Mouse (Mus musculus) liver, embryonic 15.5 days (tissue): Measurements from ENCODE around the gene Arap1. TPM values are rescaled to one million over a fixed set of nuclear protein-coding genes. Genes with fewer than 3 reads are reported as not detected.
A peak's percentile ranks its signal among the peaks of the same experiment; 100 is the strongest.

Experiments
- ATAC-seq: fragments of 200-750 bp; cut with Nextera tagmentation; 2 replicates; pipeline ENCODE4 v1.8.0; 2017; ENCODE audit warnings: moderate number of reproducible peaks, mild to moderate bottlenecking, moderate library complexity; ENCODE audit not compliant: insufficient read depth
- H3K27ac ChIP-seq: fragments of 300-500 bp; sonication (generic); replicated peaks from 2 replicates; pipeline ENCODE4 v1.5.1; 2015; ENCODE audit warnings: mild to moderate bottlenecking, inconsistent platforms
- H3K27me3 ChIP-seq: fragments of 300-500 bp; sonication (generic); 2 replicates; pipeline ENCODE4 v1.6.1; 2015; ENCODE audit warnings: mild to moderate bottlenecking, inconsistent platforms
- H3K36me3 ChIP-seq: fragments of 300-500 bp; sonication (generic); replicated peaks from 2 replicates; pipeline ENCODE4 v1.6.1; 2015; ENCODE audit warnings: moderate library complexity, mild to moderate bottlenecking, inconsistent platforms
- H3K4me1 ChIP-seq: fragments of 300-500 bp; sonication (generic); replicated peaks from 2 replicates; pipeline ENCODE4 v1.6.1; 2015; ENCODE audit warnings: inconsistent platforms
- H3K4me2 ChIP-seq: fragments of 300-500 bp; sonication (generic); 2 replicates; pipeline ENCODE4 v1.6.1; 2015; ENCODE audit warnings: moderate library complexity, mild to moderate bottlenecking, inconsistent platforms
- H3K4me3 ChIP-seq: fragments of 300-500 bp; sonication (generic); replicated peaks from 2 replicates; pipeline ENCODE4 v1.5.1; 2015; ENCODE audit warnings: mild to moderate bottlenecking, inconsistent platforms
- H3K9ac ChIP-seq: fragments of 300-500 bp; sonication (generic); 2 replicates; pipeline ENCODE4 v1.6.1; 2015; ENCODE audit warnings: moderate library complexity, mild to moderate bottlenecking, inconsistent platforms
- H3K9me3 ChIP-seq: fragments of 300-500 bp; sonication (generic); replicated peaks from 2 replicates; pipeline ENCODE4 v1.6.1; 2016; ENCODE audit warnings: inconsistent platforms
- WGBS: fragments of 180-500 bp; shearing (Covaris S2); methylation state at CpG from one replicate; pipeline ENCODE4 v1.1.7; 2015; ENCODE audit warnings: mixed read lengths; ENCODE audit not compliant: insufficient replicate concordance; 5-methylcytosine and 5-hydroxymethylcytosine counted together
- polyA plus RNA-seq: library from polyadenylated mRNA; unstranded; fragments of >200 nt; fragmentation: Nextera tagmentation; extraction: Ambion mirVana; gene quantifications from 2 replicates; pipeline ENCODE4 v1.2.1, GENCODE M21; 2015

The Arap1 gene
- polyA plus RNA-seq, 1 experiment from 2014 or later = 14.5 TPM

- Histone ChIP-seq H3K4me3 (no peak overlapping the region), H3K9ac (peak overlapping the region; percentile 13; the same call in 1 of the 2 replicates), H3K36me3 (no peaks in the 10 kb centered on the region), H3K9me3 (no peaks in the 10 kb centered on the region), H3K27ac (peak overlapping the region; percentile 80), H3K27me3 (no peaks in the 10 kb centered on the region), H3K4me2 (peak overlapping the region; percentile 36), H3K4me1 (peaks cover 95% of the 10 kb centered on the region)
- peak; percentile 62 for ATAC-seq
Measured at GRCm38 (mm10) chr7:101315699-101316098, 32.2 kb upstream of the Arap1 start.

- peaks cover 98% of the 10 kb centered on the region for H3K4me1 ChIP-seq
- no peaks in the 10 kb centered on the region for H3K9me3 ChIP-seq
- ATAC-seq = peak; percentile 42
- H3K4me3 ChIP-seq = no peak overlapping the region
- H3K4me2 ChIP-seq = peak overlapping the region; percentile 36
- H3K27ac ChIP-seq = peak overlapping the region; percentile 80
- H3K27me3 ChIP-seq = no peaks in the 10 kb centered on the region
- H3K9ac ChIP-seq = no peak overlapping the region
- WGBS = 9% methylated on average over 6 of the region's 6 CpGs
- H3K36me3 ChIP-seq = no peaks in the 10 kb centered on the region
Measured at GRCm38 (mm10) chr7:101316591-101317001, 31.3 kb upstream of the Arap1 start.

- H3K4me3 ChIP-seq = no peak within 1 kb of the TSS
- peaks cover 98% of the 10 kb centered on the region for H3K4me1 ChIP-seq
- H3K36me3 ChIP-seq = no peaks in the 10 kb centered on the region
- H3K9ac ChIP-seq = peak within 1 kb of the TSS; percentile 30; the same call in 1 of the 2 replicates
- 45% methylated on average over 3 of the region's 3 CpGs for WGBS
- no peaks in the 10 kb centered on the region for H3K27me3 ChIP-seq
- H3K9me3 ChIP-seq = no peaks in the 10 kb centered on the region
- no peak for ATAC-seq
- peak within 1 kb of the TSS; percentile 82 for H3K27ac ChIP-seq
- peak within 1 kb of the TSS; percentile 36 for H3K4me2 ChIP-seq
Measured at GRCm38 (mm10) chr7:101317014-101317413, 30.9 kb upstream of the Arap1 start, which contains the start of gene Stard10. TSS of gene Stard10 (plus strand) at chr7:101317086.

GRCm38 (mm10) chr7:101318848-101319247 is 29.0 kb upstream of the Arap1 start:
- peak overlapping the region; percentile 28 for H3K9ac ChIP-seq
- no peaks in the 10 kb centered on the region for H3K9me3 ChIP-seq
- no peak overlapping the region for H3K4me3 ChIP-seq
- 17% methylated on average over 4 of the region's 4 CpGs for WGBS
- no peaks in the 10 kb centered on the region for H3K27me3 ChIP-seq
- H3K27ac ChIP-seq = peak overlapping the region; percentile 82
- peaks cover 99% of the 10 kb centered on the region for H3K4me1 ChIP-seq
- H3K36me3 ChIP-seq = no peaks in the 10 kb centered on the region
- H3K4me2 ChIP-seq = peak overlapping the region; percentile 29
- ATAC-seq = peak; percentile 18

GRCm38 (mm10) chr7:101319796-101320195 is 28.1 kb upstream of the Arap1 start:
- Histone ChIP-seq H3K4me1 (peaks cover 100% of the 10 kb centered on the region), H3K4me2 (peak overlapping the region; percentile 95; the same call in 1 of the 2 replicates)
- WGBS = 59% methylated on average over 1 of the region's 1 CpGs

GRCm38 (mm10) chr7:101320399-101321217 is 27.3 kb upstream of the Arap1 start:
- 6% methylated on average over 35 of the region's 37 CpGs for WGBS
- H3K4me2 ChIP-seq = peak overlapping the region; percentile 95
- H3K36me3 ChIP-seq = peaks cover 6% of the 10 kb centered on the region; the same call in 1 of the 2 replicates
- peaks cover 100% of the 10 kb centered on the region for H3K4me1 ChIP-seq
- H3K9ac ChIP-seq = peak overlapping the region; percentile 79
- no peaks in the 10 kb centered on the region for H3K9me3 ChIP-seq
- peak overlapping the region; percentile 76 for H3K4me3 ChIP-seq
- H3K27me3 ChIP-seq = no peaks in the 10 kb centered on the region
- H3K27ac ChIP-seq = peak overlapping the region; percentile 82
- peak; percentile 43 for ATAC-seq

More at GRCm38 (mm10) chr7:101319796-101320195, 28.1 kb upstream of the Arap1 start:
- H3K4me3 ChIP-seq = no peak overlapping the region
- no peaks in the 10 kb centered on the region for H3K27me3 ChIP-seq
- H3K36me3 ChIP-seq = no peaks in the 10 kb centered on the region
- H3K9ac ChIP-seq = no peak overlapping the region
- H3K9me3 ChIP-seq = no peaks in the 10 kb centered on the region
- ATAC-seq = no peak
- H3K27ac ChIP-seq = peak overlapping the region; percentile 82

- H3K9ac ChIP-seq = peak overlapping the region; percentile 79
- H3K4me1 ChIP-seq = peaks cover 97% of the 10 kb centered on the region
- no peaks in the 10 kb centered on the region for H3K9me3 ChIP-seq
- peak overlapping the region; percentile 76 for H3K4me3 ChIP-seq
- ATAC-seq = peak; percentile 5; the same call in 1 of the 2 replicates
- H3K27me3 ChIP-seq = no peaks in the 10 kb centered on the region
- 1% methylated on average over 37 of the region's 61 CpGs for WGBS
- H3K27ac ChIP-seq = peak overlapping the region; percentile 82
- peak overlapping the region; percentile 95 for H3K4me2 ChIP-seq
- peaks cover 8% of the 10 kb centered on the region; the same call in 1 of the 2 replicates for H3K36me3 ChIP-seq
Measured at GRCm38 (mm10) chr7:101321218-101321827, 26.5 kb upstream of the Arap1 start.

GRCm38 (mm10) chr7:101323141-101323594 is 24.7 kb upstream of the Arap1 start:
- Histone ChIP-seq H3K27ac (peak overlapping the region; percentile 82), H3K4me2 (peak overlapping the region; percentile 95), H3K27me3 (no peaks in the 10 kb centered on the region), H3K4me1 (peaks cover 94% of the 10 kb centered on the region), H3K9me3 (no peaks in the 10 kb centered on the region), H3K36me3 (peaks cover 12% of the 10 kb centered on the region; the same call in 1 of the 2 replicates), H3K4me3 (peak overlapping the region; percentile 76), H3K9ac (peak overlapping the region; percentile 79; the same call in 1 of the 2 replicates)
- peak; percentile 53 for ATAC-seq
- WGBS = 29% methylated on average over 4 of the region's 4 CpGs

- H3K27ac ChIP-seq = peak overlapping the region; percentile 82
- H3K36me3 ChIP-seq = peaks cover 18% of the 10 kb centered on the region; the same call in 1 of the 2 replicates
- peaks cover 94% of the 10 kb centered on the region for H3K4me1 ChIP-seq
- H3K4me2 ChIP-seq = peak overlapping the region; percentile 95
- H3K9me3 ChIP-seq = no peaks in the 10 kb centered on the region
- H3K9ac ChIP-seq = 0 out of 2 replicates have a peak overlapping the region, but pooled peaks have one; percentile 15
- no peak overlapping the region for H3K4me3 ChIP-seq
- WGBS = 50% methylated on average over 6 of the region's 6 CpGs
- peak; percentile 30 for ATAC-seq
- H3K27me3 ChIP-seq = no peaks in the 10 kb centered on the region
Measured at GRCm38 (mm10) chr7:101324142-101324962, 23.5 kb upstream of the Arap1 start.

- Histone ChIP-seq H3K36me3 (peaks cover 22% of the 10 kb centered on the region; the same call in 1 of the 2 replicates), H3K4me3 (no peak overlapping the region), H3K9ac (no peak overlapping the region), H3K4me1 (peaks cover 91% of the 10 kb centered on the region), H3K9me3 (no peaks in the 10 kb centered on the region), H3K27ac (peak overlapping the region; percentile 82; the same call in 1 of the 2 replicates), H3K4me2 (peak overlapping the region; percentile 33; the same call in 1 of the 2 replicates), H3K27me3 (no peaks in the 10 kb centered on the region)
- WGBS = 66% methylated on average over 5 of the region's 5 CpGs
- no peak for ATAC-seq
Measured at GRCm38 (mm10) chr7:101326006-101326405, 21.9 kb upstream of the Arap1 start.
